Comparison of ENCODE assay signal across 17 mouse cellular contexts in the genomic region with DNA sequence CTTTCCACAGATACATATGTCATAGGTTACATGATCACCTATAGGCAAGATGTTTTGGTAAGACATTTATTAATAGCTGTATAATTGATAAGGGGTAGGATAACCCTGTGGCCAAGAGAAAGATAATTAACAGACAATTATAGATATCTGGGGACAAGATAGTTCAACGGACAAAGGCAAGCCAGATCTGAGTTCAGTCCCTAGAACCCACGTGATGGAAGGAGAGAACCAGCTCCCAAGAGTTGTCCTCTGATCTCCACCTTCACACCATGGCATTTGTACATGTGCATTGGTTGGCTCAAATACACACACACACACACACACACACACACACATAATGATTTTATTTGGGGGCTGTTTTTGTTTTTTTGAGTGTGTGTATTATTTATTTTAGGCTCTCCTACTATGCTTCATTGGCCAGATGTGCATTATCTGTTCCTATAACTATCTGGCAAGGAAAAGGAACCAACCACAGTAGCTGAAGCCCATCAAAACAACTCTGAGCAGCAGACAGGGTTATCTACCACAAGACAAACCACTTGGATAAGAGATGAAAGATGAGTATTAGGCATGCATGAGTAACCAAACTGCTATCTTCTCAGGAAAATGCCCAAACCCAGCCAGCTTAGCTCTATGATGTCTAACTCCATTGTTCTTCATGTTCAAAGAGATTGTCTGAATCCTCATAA. TPM values are rescaled to one million over a fixed set of nuclear protein-coding genes. Genes with fewer than 3 reads are reported as not detected.
"Had no signal": no experiment of that assay in that cellular context is flagged by ENCODE, and none has a peak within 500 bp of the region (broad histone marks: within the 10 kb centered on the region; RNA-seq: fewer than 3 reads in every experiment).

No protein-coding gene starts in this region.

- H3K4me3 ChIP-seq: megakaryocyte, embryonic 14.5 days; midbrain, embryonic 12.5 days; midbrain, embryonic 15.5 days; myocyte; neural tube, embryonic 13.5 days had no signal

- H3K27ac ChIP-seq: macrophage; midbrain, embryonic 12.5 days; midbrain, embryonic 15.5 days; neural tube, embryonic 13.5 days had no signal

- H3K9ac ChIP-seq: lung, embryonic 14.5 days; midbrain, embryonic 12.5 days; midbrain, embryonic 15.5 days; neural tube, embryonic 13.5 days had no signal

- H3K27me3 ChIP-seq: midbrain, embryonic 12.5 days; midbrain, embryonic 15.5 days; neural tube, embryonic 13.5 days had no signal

- ATAC-seq: intestine, embryonic 16.5 days; lung, postnatal 0 days; midbrain, embryonic 15.5 days had no signal

- H3K9me3 ChIP-seq: midbrain, embryonic 12.5 days; midbrain, embryonic 15.5 days had no signal

- H3K4me2 ChIP-seq: liver, embryonic 11.5 days; lung, embryonic 14.5 days; midbrain, embryonic 12.5 days; midbrain, embryonic 15.5 days; neural tube, embryonic 13.5 days had no signal

- DNase-seq: kidney, adult 18-20 months; kidney, adult 9 months; kidney, postnatal 14 days; kidney, postnatal 4 days; lung, embryonic 14.5 days; thymus, adult 18-20 months; thymus, postnatal 36 days had no signal

- H3K4me1 ChIP-seq: midbrain, embryonic 12.5 days; midbrain, embryonic 15.5 days; neural tube, embryonic 13.5 days had no signal

- H3K36me3 ChIP-seq: midbrain, embryonic 12.5 days; midbrain, embryonic 15.5 days; neural tube, embryonic 13.5 days had no signal

RNA-seq across cellular contexts. Expression of a gene that starts 24.5 kb away (rescaled TPM):
- total RNA-seq: monocyte, adult 5-6 weeks had no signal
